Mouse (Mus musculus) naive thymus-derived CD4-positive, alpha-beta T cell, adult 5 months (primary cell): Measurements from ENCODE around the gene Gtf2f1. TPM values are rescaled to one million over a fixed set of nuclear protein-coding genes. Genes with fewer than 3 reads are reported as not detected.

Experiments
- polyA plus RNA-seq: library from polyadenylated mRNA; unstranded; fragments of 100-300 nt; shearing (Covaris generic); gene quantifications from one replicate; pipeline ENCODE4 v1.2.1, GENCODE M21; 2017

Gtf2f1 gene
- 71.2 TPM for polyA plus RNA-seq

DNA sequence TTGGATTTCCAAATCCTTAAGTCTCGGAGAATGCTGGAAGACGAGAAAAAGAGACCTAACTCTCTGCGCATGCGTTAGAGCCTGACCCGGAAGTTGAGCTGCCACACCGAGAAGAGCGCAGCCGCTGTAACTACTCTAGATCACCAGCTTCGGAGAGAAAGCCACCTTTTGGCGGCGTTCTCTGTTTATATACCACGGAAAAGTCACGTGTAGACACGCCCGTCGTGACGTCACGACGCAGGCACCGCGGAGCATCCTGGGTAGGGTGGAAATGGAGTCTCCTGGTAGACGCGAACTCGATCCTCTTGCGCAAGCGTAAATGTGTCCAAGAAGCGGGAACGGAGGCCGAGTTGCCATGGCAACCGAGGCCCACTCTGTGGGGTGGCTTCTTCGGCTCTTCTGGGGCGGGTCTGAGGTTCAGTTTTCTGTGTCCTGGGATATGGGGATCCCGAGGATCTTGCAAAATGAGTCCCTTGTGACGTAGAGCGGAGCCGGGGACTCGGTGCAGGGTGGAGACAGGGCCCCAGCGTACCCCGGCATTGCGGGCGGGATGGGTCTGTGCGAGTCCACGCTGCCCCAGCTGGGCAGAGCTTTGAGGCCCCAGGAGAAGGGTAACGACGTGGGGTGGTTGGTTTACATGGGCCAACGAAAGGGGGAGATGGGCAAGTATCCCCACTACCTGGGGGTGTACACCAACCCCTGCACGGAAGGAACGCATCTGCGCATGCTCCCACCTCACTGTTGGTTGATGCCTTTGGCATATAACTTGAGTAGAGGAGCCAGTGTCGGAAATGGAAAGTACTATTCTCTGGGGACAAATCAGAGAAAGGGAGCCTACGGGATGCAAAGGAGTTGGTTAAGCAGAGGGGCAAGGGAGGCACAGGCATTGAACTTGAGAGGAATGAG lies at the start of gene Gtf2f1, which contains the start of gene Gm17949:
Gtf2f1 (minus strand) TSS at position 53 of the 906 bp plus-strand sequence.
Gm17949 (plus strand) TSS at position 234 of the 906 bp plus-strand sequence.

DNA sequence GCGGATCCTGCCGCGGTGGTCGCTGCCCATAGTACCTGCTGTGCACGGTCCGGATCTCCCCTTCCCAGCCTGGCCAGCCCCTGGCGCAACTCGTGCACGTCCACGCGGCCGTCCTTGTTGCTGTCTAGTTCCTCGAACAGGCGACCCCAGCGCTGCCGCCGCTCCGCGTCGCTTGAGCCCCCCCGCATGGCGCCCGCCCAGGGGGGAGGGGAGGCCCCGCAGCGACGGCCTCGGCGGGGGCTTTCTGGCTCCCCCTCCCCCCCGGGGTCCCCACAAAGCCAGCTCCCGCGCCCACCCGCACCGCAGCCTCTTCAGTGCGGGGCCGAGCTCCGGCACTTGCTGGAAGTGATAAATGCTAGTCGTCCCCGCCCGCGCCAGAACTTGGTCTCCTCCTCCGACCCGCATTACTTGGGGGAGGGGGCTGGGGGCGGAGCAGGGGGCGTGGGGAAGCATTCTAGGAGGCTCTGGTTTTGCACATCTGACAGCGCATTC lies 48.4 kb upstream of the Gtf2f1 start, which contains the start of gene Slc25a23:
Slc25a23 (minus strand) TSS at position 378 of the 492 bp plus-strand sequence.

DNA sequence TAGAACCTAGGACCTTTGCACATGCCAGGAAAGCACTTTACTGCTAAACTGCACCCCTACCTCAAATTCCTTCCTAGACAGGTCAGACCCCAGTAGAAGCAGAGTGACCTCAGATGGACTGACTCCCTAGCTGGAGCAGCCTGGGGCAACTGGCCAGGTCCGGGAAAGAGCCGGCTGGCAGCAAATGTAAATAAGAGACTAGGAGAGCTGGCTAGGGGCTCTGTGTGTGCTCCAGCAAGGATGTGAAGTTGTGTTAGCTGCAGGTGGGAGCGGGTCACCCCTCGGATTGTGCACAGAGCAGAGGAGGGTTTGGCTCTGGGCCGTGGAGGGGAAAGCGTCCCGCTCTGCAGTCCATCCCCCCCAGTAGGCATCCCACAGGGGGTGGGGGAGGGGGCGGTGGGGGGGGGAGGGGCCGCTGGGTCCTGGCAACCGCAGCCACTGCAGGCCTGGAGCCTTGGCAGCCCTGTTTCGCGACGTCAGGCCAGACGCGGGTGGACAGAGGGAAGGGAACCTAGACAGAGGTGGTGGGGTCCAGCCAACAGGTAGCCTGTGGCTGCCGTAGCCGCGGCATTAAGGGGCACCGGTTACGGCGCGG lies 47.9 kb upstream of the Gtf2f1 start, which contains the start of gene Crb3:
Crb3 (plus strand) TSS at position 215 of the 595 bp plus-strand sequence.

GRCm38 (mm10) chr17:57041554-57041953 lies 30.5 kb upstream of the Gtf2f1 start, which contains the start of gene Slc25a41:
Gene Slc25a41, minus strand, starts transcription at chr17:57041654.

GRCm38 (mm10) chr17:57030931-57031660 lies 20.0 kb upstream of the Gtf2f1 start, which contains the start of gene Khsrp:
Gene Khsrp, minus strand, starts transcription at chr17:57031522.

DNA sequence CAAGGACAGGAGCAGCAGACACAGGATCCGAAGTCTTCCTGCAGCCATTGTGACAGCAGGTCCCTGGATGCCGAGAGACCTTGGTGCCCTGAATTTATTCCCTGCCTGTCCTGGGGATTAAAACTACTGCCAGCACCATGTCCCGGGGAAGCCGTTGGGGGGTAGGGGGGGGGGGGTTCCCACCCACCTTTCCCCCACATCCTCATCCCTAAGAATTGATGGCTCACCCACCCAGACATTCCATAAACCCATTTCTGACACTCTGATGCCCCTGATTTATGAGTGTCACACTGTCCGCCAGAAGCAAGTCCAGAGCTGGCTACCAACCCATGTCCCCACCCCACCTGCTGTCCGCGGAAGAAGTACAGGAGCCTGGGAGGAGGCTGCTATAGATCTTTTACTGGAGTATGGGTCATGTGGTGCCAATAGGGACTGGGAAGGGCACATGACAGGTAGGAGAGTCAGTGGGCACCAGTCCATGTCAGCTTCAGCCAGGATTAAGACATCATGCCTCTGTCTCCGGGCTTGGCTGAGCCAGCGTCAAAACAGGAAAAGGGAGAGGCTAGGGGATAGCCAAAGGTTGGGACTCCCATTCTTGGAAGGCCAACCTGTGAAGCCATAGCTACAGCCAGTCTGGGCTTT lies 11.0 kb downstream of the Gtf2f1 start, which contains the start of gene Pspn:
Pspn (minus strand) TSS at position 51 of the 642 bp plus-strand sequence.

GRCm38 (mm10) chr17:56997029-56997667 lies 13.9 kb downstream of the Gtf2f1 start, which contains the start of gene Alkbh7:
Gene Alkbh7, plus strand, starts transcription at chr17:56997339.

GRCm38 (mm10) chr17:56990115-56990746 lies 20.9 kb downstream of the Gtf2f1 start, which contains the start of gene Clpp:
Gene Clpp, plus strand, starts transcription at chr17:56990305.

GRCm38 (mm10) chr17:56982013-56982412 lies 29.1 kb downstream of the Gtf2f1 start, which contains the start of gene Acer1:
Gene Acer1, minus strand, starts transcription at chr17:56982126.

Other genes starting within 250 kb of the Gtf2f1 start
- gene Dus3l, start 246.5 kb downstream of the Gtf2f1 start, polyA plus RNA-seq: 60.0 TPM
- gene Prr22, start 241.0 kb downstream of the Gtf2f1 start, polyA plus RNA-seq: 1.5 TPM
- gene Rfx2, start 180.3 kb downstream of the Gtf2f1 start, polyA plus RNA-seq: 1.8 TPM
- not detected for gene Acsbg2, start 136.8 kb downstream of the Gtf2f1 start, polyA plus RNA-seq
- not detected for gene 1700061G19Rik, start 135.8 kb downstream of the Gtf2f1 start, polyA plus RNA-seq
- 26.1 TPM for gene Mllt1, start 75.9 kb downstream of the Gtf2f1 start, polyA plus RNA-seq
- gene Acer1, start 29.2 kb downstream of the Gtf2f1 start, polyA plus RNA-seq: not detected
- gene Clpp, start 21.0 kb downstream of the Gtf2f1 start, polyA plus RNA-seq: 48.3 TPM
- 17.1 TPM for gene Alkbh7, start 13.9 kb downstream of the Gtf2f1 start, polyA plus RNA-seq
- gene Pspn, start 11.3 kb downstream of the Gtf2f1 start, polyA plus RNA-seq: not detected
- gene Gm17949, start 181 bp upstream of the Gtf2f1 start, polyA plus RNA-seq: 1.1 TPM
- 60.8 TPM for gene Khsrp, start 20.2 kb upstream of the Gtf2f1 start, polyA plus RNA-seq
- not detected for gene Slc25a41, start 30.4 kb upstream of the Gtf2f1 start, polyA plus RNA-seq
- gene Crb3, start 47.8 kb upstream of the Gtf2f1 start, polyA plus RNA-seq: 1.7 TPM
- 13.0 TPM for gene Slc25a23, start 48.6 kb upstream of the Gtf2f1 start, polyA plus RNA-seq
- 126 TPM for gene Dennd1c, start 67.2 kb upstream of the Gtf2f1 start, polyA plus RNA-seq
- 1.1 TPM for gene Tubb4a, start 76.5 kb upstream of the Gtf2f1 start, polyA plus RNA-seq
- gene Tnfsf9, start 94.0 kb upstream of the Gtf2f1 start, polyA plus RNA-seq: 3.9 TPM
- gene Cd70, start 138.5 kb upstream of the Gtf2f1 start, polyA plus RNA-seq: not detected
- gene Tnfsf14, start 182.9 kb upstream of the Gtf2f1 start, polyA plus RNA-seq: not detected
- gene C3, start 216.8 kb upstream of the Gtf2f1 start, polyA plus RNA-seq: not detected
- 56.3 TPM for gene Gpr108, start 237.2 kb upstream of the Gtf2f1 start, polyA plus RNA-seq
- 5.1 TPM for gene Trip10, start 238.2 kb upstream of the Gtf2f1 start, polyA plus RNA-seq